Mouse (Mus musculus) kidney, postnatal 36 days (tissue): ENCODE results near the gene Spint2.

Experiments used
- DNase-seq, 2 experiments: peaks; one replicate each; pipeline ENCODE4 v3.0.0; 2021 to 2022; ENCODE audit warnings: mixed read lengths in 2 of 2

Gene Spint2

GRCm38 (mm10) chr7:29303738-29304462 lies 22.2 kb upstream of the Spint2 start, which contains the start of gene Dpf1:
TSS of gene Dpf1 (plus strand) at chr7:29303951.
- DNase-seq = peak; percentile 59 to 80

GRCm38 (mm10) chr7:29302641-29303040 lies 20.9 kb upstream of the Spint2 start:
- no peak for DNase-seq

GRCm38 (mm10) chr7:29301127-29301566 lies 19.4 kb upstream of the Spint2 start:
- peak; percentile 59 to 84 for DNase-seq

- peak; percentile 78 to 81 for DNase-seq
These were observed 15.3 kb upstream of the Spint2 start for GRCm38 (mm10) chr7:29296998-29297397.

GRCm38 (mm10) chr7:29295861-29296647 lies 14.3 kb upstream of the Spint2 start:
- DNase-seq = no peak

GRCm38 (mm10) chr7:29294111-29294761 lies 12.5 kb upstream of the Spint2 start:
- no peak for DNase-seq

- DNase-seq = peak; percentile 47 to 49
These were observed 11.7 kb upstream of the Spint2 start for GRCm38 (mm10) chr7:29293131-29294065.

GRCm38 (mm10) chr7:29292458-29293098 lies 10.9 kb upstream of the Spint2 start:
- peak in 1 of 2 experiments; percentile 29 for DNase-seq

- DNase-seq = peak; percentile 35 to 54
These were observed 10.1 kb upstream of the Spint2 start for GRCm38 (mm10) chr7:29291616-29292457.

- DNase-seq = no peak
These were observed 9.2 kb upstream of the Spint2 start for GRCm38 (mm10) chr7:29290691-29291485.

GRCm38 (mm10) chr7:29289856-29290255 lies 8.1 kb upstream of the Spint2 start:
- no peak for DNase-seq

GRCm38 (mm10) chr7:29288942-29289638 lies 7.4 kb upstream of the Spint2 start, which contains the start of gene Ppp1r14a:
TSS of gene Ppp1r14a (plus strand) at chr7:29289308.
- peak; percentile 60 to 86 for DNase-seq

GRCm38 (mm10) chr7:29288079-29288478 lies 6.4 kb upstream of the Spint2 start:
- no peak for DNase-seq

- DNase-seq = no peak
These were observed 5.8 kb upstream of the Spint2 start for GRCm38 (mm10) chr7:29287481-29287880.

- no peak for DNase-seq
These were observed 2.8 kb upstream of the Spint2 start for GRCm38 (mm10) chr7:29284523-29284922.

GRCm38 (mm10) chr7:29283876-29284275 lies 2.2 kb upstream of the Spint2 start:
- DNase-seq = no peak

- DNase-seq = no peak
These were observed 402 bp upstream of the Spint2 start for GRCm38 (mm10) chr7:29282074-29282554.

- DNase-seq = no peak
These were observed 911 bp downstream of the Spint2 start for GRCm38 (mm10) chr7:29280801-29281200.

GRCm38 (mm10) chr7:29279924-29280323 lies 1.8 kb downstream of the Spint2 start:
- no peak for DNase-seq
